Mouse (Mus musculus) neural tube, embryonic 12.5 days (tissue): ENCODE data around the gene Arrdc3. TPM values are rescaled to one million over a fixed set of nuclear protein-coding genes. Genes with fewer than 3 reads are reported as not detected.
"Not testable (repeated sequence)": the region's sequence is repeated elsewhere in the genome, so short reads cannot be mapped to it uniquely, and the experiment has no call there.

Experiments
- ATAC-seq: fragments of 200-750 bp; cut with Nextera tagmentation; 2 replicates; pipeline ENCODE4 v1.8.0; 2017; ENCODE audit warnings: low read depth, mild to moderate bottlenecking, moderate TSS enrichment, moderate library complexity; ENCODE audit not compliant: low FRiP score
- H3K27ac ChIP-seq: fragments of 300-500 bp; sonication (generic); 2 replicates; pipeline ENCODE4 v1.5.1; 2016
- H3K27me3 ChIP-seq: fragments of 300-500 bp; sonication (generic); replicated peaks from 2 replicates; pipeline ENCODE4 v1.6.1; 2016; ENCODE audit warnings: mild to moderate bottlenecking
- H3K36me3 ChIP-seq: fragments of 300-500 bp; sonication (generic); 2 replicates; pipeline ENCODE4 v1.6.1; 2016; ENCODE audit warnings: mild to moderate bottlenecking
- H3K4me1 ChIP-seq: fragments of 300-500 bp; sonication (generic); 2 replicates; pipeline ENCODE4 v1.6.1; 2016
- H3K4me2 ChIP-seq: fragments of 300-500 bp; sonication (generic); replicated peaks from 2 replicates; pipeline ENCODE4 v1.6.1; 2016; ENCODE audit warnings: mild to moderate bottlenecking
- H3K4me3 ChIP-seq: fragments of 300-500 bp; sonication (generic); 2 replicates; pipeline ENCODE4 v1.5.1; 2016
- H3K9ac ChIP-seq: fragments of 300-500 bp; sonication (generic); 2 replicates; pipeline ENCODE4 v1.6.1; 2016; ENCODE audit warnings: mild to moderate bottlenecking
- H3K9me3 ChIP-seq: fragments of 300-500 bp; sonication (generic); 2 replicates; pipeline ENCODE4 v1.6.1; 2016; ENCODE audit warnings: mild to moderate bottlenecking
- WGBS: fragments of 180-500 bp; shearing (Covaris S2); methylation state at CpG from one replicate; pipeline ENCODE4 v1.1.7; 2016; 5-methylcytosine and 5-hydroxymethylcytosine counted together
- polyA plus RNA-seq: library from polyadenylated mRNA; unstranded; fragments of >200 nt; fragmentation: Nextera tagmentation; extraction: Ambion mirVana; gene quantifications from 2 replicates; pipeline ENCODE4 v1.2.1, GENCODE M21; 2016

Gene Arrdc3
- polyA plus RNA-seq, 1 experiment from 2014 or later = 59.4 TPM

- H3K4me3 ChIP-seq = peak overlapping the region; percentile 68
- H3K4me2 ChIP-seq = peak overlapping the region; percentile 59
- H3K27me3 ChIP-seq = no peaks in the 10 kb centered on the region
- no peak for ATAC-seq
- H3K9ac ChIP-seq = peak overlapping the region; percentile 98
- H3K9me3 ChIP-seq = no peaks in the 10 kb centered on the region
- peak overlapping the region; percentile 100 for H3K27ac ChIP-seq
- peaks cover 25% of the 10 kb centered on the region for H3K36me3 ChIP-seq
- WGBS = 22% methylated on average over 6 of the region's 6 CpGs
- 0 out of 2 replicates have a peak, but pooled peaks cover 3% of the 10 kb centered on the region for H3K4me1 ChIP-seq
Observed at GRCm38 (mm10) chr13:80886664-80887210, 3.6 kb downstream of the Arrdc3 start.

GRCm38 (mm10) chr13:80887842-80888241 lies 4.7 kb downstream of the Arrdc3 start:
- H3K4me2 ChIP-seq = no peak overlapping the region
- H3K27me3 ChIP-seq = no peaks in the 10 kb centered on the region
- WGBS = 72% methylated on average over 2 of the region's 2 CpGs
- no peak overlapping the region for H3K9ac ChIP-seq
- no peaks in the 10 kb centered on the region for H3K4me1 ChIP-seq
- H3K27ac ChIP-seq = no peak overlapping the region
- no peak overlapping the region for H3K4me3 ChIP-seq
- ATAC-seq = no peak
- peaks cover 32% of the 10 kb centered on the region for H3K36me3 ChIP-seq
- H3K9me3 ChIP-seq = no peaks in the 10 kb centered on the region

DNA sequence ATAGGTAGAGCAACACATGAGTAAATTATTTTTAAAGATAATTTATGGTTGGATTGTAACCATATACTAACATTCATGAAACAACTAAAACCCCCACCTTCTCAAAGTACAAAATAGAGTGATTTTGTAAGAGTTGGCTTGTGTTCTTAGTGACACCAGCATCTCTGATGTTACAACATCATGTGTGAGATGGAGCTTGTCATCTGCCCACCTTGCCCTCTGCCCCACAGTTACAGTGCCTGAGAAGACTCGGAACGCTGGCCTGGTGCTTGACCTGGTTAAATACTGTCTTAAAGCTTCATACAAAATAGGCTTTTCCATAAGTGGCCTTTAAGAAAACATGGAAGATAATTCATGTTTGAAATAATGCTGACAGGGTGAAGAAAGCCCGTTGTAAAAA lies 11.7 kb downstream of the Arrdc3 start:
- H3K36me3 ChIP-seq = peaks cover 52% of the 10 kb centered on the region
- not testable (repeated sequence) for H3K4me2 ChIP-seq, ATAC-seq, H3K4me3 ChIP-seq, H3K9ac ChIP-seq, H3K4me1 ChIP-seq, H3K27me3 ChIP-seq, H3K27ac ChIP-seq, H3K9me3 ChIP-seq
- WGBS = 92% methylated on average over 3 of the region's 3 CpGs

- 69% methylated on average over 1 of the region's 1 CpGs for WGBS
- H3K4me2 ChIP-seq = no peak overlapping the region
- no peak overlapping the region for H3K27ac ChIP-seq
- no peak overlapping the region for H3K4me3 ChIP-seq
- peaks cover 30% of the 10 kb centered on the region for H3K36me3 ChIP-seq
- no peaks in the 10 kb centered on the region for H3K27me3 ChIP-seq
- H3K9ac ChIP-seq = no peak overlapping the region
- H3K4me1 ChIP-seq = no peaks in the 10 kb centered on the region
- H3K9me3 ChIP-seq = no peaks in the 10 kb centered on the region
- no peak for ATAC-seq
Observed at GRCm38 (mm10) chr13:80897411-80897810, 14.2 kb downstream of the Arrdc3 start.

- Histone ChIP-seq H3K9ac (no peak overlapping the region), H3K36me3 (peaks cover 25% of the 10 kb centered on the region), H3K27me3 (no peaks in the 10 kb centered on the region), H3K9me3 (no peaks in the 10 kb centered on the region), H3K4me3 (no peak overlapping the region), H3K27ac (no peak overlapping the region), H3K4me2 (no peak overlapping the region), H3K4me1 (no peaks in the 10 kb centered on the region)
- ATAC-seq = no peak
- 83% methylated on average over 4 of the region's 4 CpGs for WGBS
Observed at GRCm38 (mm10) chr13:80898095-80898494, 14.9 kb downstream of the Arrdc3 start.

- no peak overlapping the region for H3K27ac ChIP-seq
- H3K36me3 ChIP-seq = peaks cover 11% of the 10 kb centered on the region; the same call in 1 of the 2 replicates
- H3K9ac ChIP-seq = no peak overlapping the region
- WGBS = 93% methylated on average over 2 of the region's 2 CpGs
- H3K27me3 ChIP-seq = no peaks in the 10 kb centered on the region
- H3K4me3 ChIP-seq = no peak overlapping the region
- H3K4me2 ChIP-seq = no peak overlapping the region
- H3K4me1 ChIP-seq = no peaks in the 10 kb centered on the region
- ATAC-seq = no peak
- H3K9me3 ChIP-seq = no peaks in the 10 kb centered on the region
Observed at GRCm38 (mm10) chr13:80899435-80900029, 16.3 kb downstream of the Arrdc3 start.

- WGBS = 87% methylated on average over 4 of the region's 4 CpGs
- Histone ChIP-seq H3K9ac (no peak overlapping the region), H3K36me3 (peaks cover 4% of the 10 kb centered on the region; the same call in 1 of the 2 replicates), H3K4me3 (no peak overlapping the region), H3K9me3 (no peaks in the 10 kb centered on the region), H3K4me1 (no peaks in the 10 kb centered on the region), H3K27me3 (no peaks in the 10 kb centered on the region), H3K4me2 (no peak overlapping the region), H3K27ac (no peak overlapping the region)
- no peak for ATAC-seq
Observed at GRCm38 (mm10) chr13:80901432-80901831, 18.2 kb downstream of the Arrdc3 start.

- H3K27ac ChIP-seq = no peak overlapping the region
- WGBS = 93% methylated on average over 3 of the region's 3 CpGs
- ATAC-seq = no peak
- no peaks in the 10 kb centered on the region for H3K27me3 ChIP-seq
- no peak overlapping the region for H3K4me3 ChIP-seq
- peaks cover 4% of the 10 kb centered on the region; the same call in 1 of the 2 replicates for H3K36me3 ChIP-seq
- no peaks in the 10 kb centered on the region for H3K9me3 ChIP-seq
- H3K9ac ChIP-seq = no peak overlapping the region
- H3K4me1 ChIP-seq = no peaks in the 10 kb centered on the region
- H3K4me2 ChIP-seq = no peak overlapping the region
Observed at GRCm38 (mm10) chr13:80902796-80903195, 19.6 kb downstream of the Arrdc3 start.

- H3K9ac ChIP-seq = no peak overlapping the region
- no peaks in the 10 kb centered on the region for H3K27me3 ChIP-seq
- no peaks in the 10 kb centered on the region for H3K36me3 ChIP-seq
- H3K9me3 ChIP-seq = no peaks in the 10 kb centered on the region
- H3K4me1 ChIP-seq = no peaks in the 10 kb centered on the region
- H3K27ac ChIP-seq = no peak overlapping the region
- ATAC-seq = no peak
- no peak overlapping the region for H3K4me3 ChIP-seq
- no peak overlapping the region for H3K4me2 ChIP-seq
Observed at GRCm38 (mm10) chr13:80913361-80913760, 30.2 kb downstream of the Arrdc3 start.

- H3K4me3 ChIP-seq = no peak overlapping the region
- WGBS = 95% methylated on average over 6 of the region's 6 CpGs
- H3K36me3 ChIP-seq = no peaks in the 10 kb centered on the region
- H3K27ac ChIP-seq = no peak overlapping the region
- H3K9me3 ChIP-seq = no peaks in the 10 kb centered on the region
- no peak overlapping the region for H3K4me2 ChIP-seq
- no peaks in the 10 kb centered on the region for H3K4me1 ChIP-seq
- H3K27me3 ChIP-seq = no peaks in the 10 kb centered on the region
- no peak for ATAC-seq
- no peak overlapping the region for H3K9ac ChIP-seq
Observed at GRCm38 (mm10) chr13:80920939-80921338, 37.8 kb downstream of the Arrdc3 start.

DNA sequence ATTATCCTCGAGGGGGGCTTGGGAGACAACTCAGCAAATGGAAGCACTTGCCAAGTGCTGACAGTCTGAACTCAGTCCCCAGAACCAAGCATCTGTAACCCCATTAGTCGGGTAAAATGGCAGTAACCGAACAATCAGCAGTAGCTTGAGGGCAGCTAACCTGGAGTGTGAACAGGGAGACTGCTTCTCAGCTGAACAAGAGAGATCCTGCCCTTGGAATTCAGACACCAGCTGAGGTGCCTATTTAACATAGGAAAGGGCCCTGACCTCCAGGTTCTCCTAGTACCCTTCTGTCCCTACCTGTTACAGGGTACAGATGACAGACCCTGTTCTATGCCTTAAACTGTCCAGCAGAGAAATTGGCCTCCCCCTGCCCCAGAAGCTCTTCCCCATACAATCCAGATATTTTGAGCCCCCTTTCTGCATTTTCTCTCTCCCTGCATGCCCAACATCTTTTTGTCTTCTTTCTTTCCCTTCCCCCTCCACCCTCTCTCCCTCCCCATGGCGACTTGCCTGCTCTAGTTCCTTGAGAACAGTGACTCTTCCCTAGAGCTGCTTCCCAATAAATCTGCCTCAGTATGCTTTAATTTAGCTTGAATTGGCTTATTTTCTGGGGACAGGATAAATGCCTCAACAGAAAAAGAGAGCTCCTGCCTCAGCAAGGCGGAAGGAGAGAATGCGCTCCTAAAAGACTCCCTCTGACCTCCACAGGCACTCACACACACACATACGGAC lies 38.6 kb downstream of the Arrdc3 start:
- Histone ChIP-seq H3K4me2 (no peak overlapping the region), H3K36me3 (no peaks in the 10 kb centered on the region), H3K4me3 (no peak overlapping the region), H3K4me1 (no peaks in the 10 kb centered on the region), H3K9me3 (no peaks in the 10 kb centered on the region), H3K27me3 (no peaks in the 10 kb centered on the region), H3K9ac (no peak overlapping the region), H3K27ac (no peak overlapping the region)
- ATAC-seq = no peak
- 51% methylated on average over 7 of the region's 7 CpGs for WGBS

DNA sequence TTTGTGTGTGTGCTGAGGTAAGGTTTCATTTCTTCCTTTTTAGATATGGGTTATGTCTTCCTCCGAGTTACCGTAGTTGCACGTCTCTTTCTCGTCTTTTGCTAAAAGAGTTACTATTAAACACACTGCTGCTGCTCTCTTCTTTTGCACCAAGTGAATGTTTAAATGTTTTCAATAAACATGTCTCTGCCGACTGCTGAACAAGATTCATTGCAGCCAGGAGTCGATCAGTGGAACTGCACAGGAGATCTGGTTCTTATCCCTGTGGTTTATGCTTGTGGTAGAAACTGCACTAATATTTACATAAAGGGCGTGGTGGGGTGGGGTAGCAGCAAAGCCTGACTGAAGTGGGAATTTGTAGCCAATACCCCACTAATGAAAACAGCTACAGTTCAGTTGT lies 45.0 kb downstream of the Arrdc3 start:
- no peaks in the 10 kb centered on the region for H3K4me1 ChIP-seq
- H3K9me3 ChIP-seq = no peaks in the 10 kb centered on the region
- H3K36me3 ChIP-seq = no peaks in the 10 kb centered on the region
- H3K27me3 ChIP-seq = no peaks in the 10 kb centered on the region
- no peak overlapping the region for H3K4me3 ChIP-seq
- H3K9ac ChIP-seq = no peak overlapping the region
- no peak overlapping the region for H3K4me2 ChIP-seq
- WGBS = 74% methylated on average over 7 of the region's 7 CpGs
- no peak for ATAC-seq
- no peak overlapping the region for H3K27ac ChIP-seq
